Mouse (Mus musculus) liver, embryonic 13.5 days (tissue): ENCODE results near the gene Cisd3. TPM values are rescaled to one million over a fixed set of nuclear protein-coding genes. Genes with fewer than 3 reads are reported as not detected.
"Not testable (repeated sequence)": the region's sequence is repeated elsewhere in the genome, so short reads cannot be mapped to it uniquely, and the experiment has no call there.

Experiments used
- ATAC-seq: fragments of 200-750 bp; cut with Nextera tagmentation; 2 replicates; pipeline ENCODE4 v1.8.0; 2017; ENCODE audit warnings: low read depth, mild to moderate bottlenecking, moderate number of reproducible peaks, moderate library complexity
- DNase-seq: peaks from one replicate; pipeline ENCODE4 v3.0.0; 2022
- H3K27ac ChIP-seq: fragments of 300-500 bp; sonication (generic); 2 replicates; pipeline ENCODE4 v1.5.1; 2015; ENCODE audit warnings: moderate library complexity, mild to moderate bottlenecking, inconsistent platforms
- H3K27me3 ChIP-seq: fragments of 300-500 bp; sonication (generic); 2 replicates; pipeline ENCODE4 v1.6.1; 2015; ENCODE audit warnings: mild to moderate bottlenecking, inconsistent platforms
- H3K36me3 ChIP-seq: fragments of 300-500 bp; sonication (generic); 2 replicates; pipeline ENCODE4 v1.6.1; 2015; ENCODE audit warnings: mild to moderate bottlenecking, inconsistent platforms
- H3K4me1 ChIP-seq: fragments of 300-500 bp; sonication (generic); replicated peaks from 2 replicates; pipeline ENCODE4 v1.6.1; 2015; ENCODE audit warnings: inconsistent platforms
- H3K4me2 ChIP-seq: fragments of 300-500 bp; sonication (generic); 2 replicates; pipeline ENCODE4 v1.6.1; 2015; ENCODE audit warnings: inconsistent platforms, mild to moderate bottlenecking, moderate library complexity
- H3K4me3 ChIP-seq: fragments of 300-500 bp; sonication (generic); replicated peaks from 2 replicates; pipeline ENCODE4 v1.5.1; 2015; ENCODE audit warnings: mild to moderate bottlenecking, inconsistent platforms
- H3K9ac ChIP-seq: fragments of 300-500 bp; sonication (generic); 2 replicates; pipeline ENCODE4 v1.6.1; 2015; ENCODE audit warnings: mild to moderate bottlenecking, inconsistent platforms
- H3K9me3 ChIP-seq: fragments of 300-500 bp; sonication (generic); replicated peaks from 2 replicates; pipeline ENCODE4 v1.6.1; 2016; ENCODE audit warnings: inconsistent platforms
- WGBS: fragments of 180-500 bp; shearing (Covaris S2); methylation state at CpG from one replicate; pipeline ENCODE4 v1.1.7; 2015; ENCODE audit not compliant: insufficient replicate concordance; 5-methylcytosine and 5-hydroxymethylcytosine counted together
- polyA plus RNA-seq: library from polyadenylated mRNA; unstranded; fragments of >200 nt; fragmentation: Nextera tagmentation; extraction: Ambion mirVana; gene quantifications from 2 replicates; pipeline ENCODE4 v1.2.1, GENCODE M21; 2015

The Cisd3 gene
- polyA plus RNA-seq, 1 experiment from 2014 or later: 13.3 TPM

DNA sequence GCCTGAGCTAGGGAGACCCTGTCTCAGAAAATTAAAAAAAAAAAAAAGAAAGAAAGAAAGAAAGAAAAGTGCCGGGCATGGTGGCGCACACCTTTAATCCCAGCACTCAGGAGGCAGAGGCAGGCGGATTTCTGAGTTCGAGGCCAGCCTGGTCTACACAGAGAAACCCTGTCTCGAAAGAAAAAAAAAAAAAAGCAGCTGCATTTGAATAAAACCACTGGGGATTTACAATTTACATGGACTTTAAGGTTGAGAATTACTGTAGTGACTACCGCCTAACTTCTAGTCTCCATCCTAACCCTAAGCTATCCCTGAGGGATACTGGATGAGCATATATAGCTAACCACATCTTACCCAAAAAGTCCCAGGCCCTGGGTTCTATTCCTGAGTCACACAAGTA is 27.7 kb upstream of the Cisd3 start:
- Histone ChIP-seq H3K4me1 (peaks cover 40% of the 10 kb centered on the region), H3K27me3 (peaks cover 50% of the 10 kb centered on the region)
- H3K27ac ChIP-seq, H3K36me3 ChIP-seq, H3K4me3 ChIP-seq, ATAC-seq, H3K9me3 ChIP-seq, H3K9ac ChIP-seq, H3K4me2 ChIP-seq, DNase-seq: not testable (repeated sequence)
- WGBS: 67% methylated on average over 6 of the region's 6 CpGs

DNA sequence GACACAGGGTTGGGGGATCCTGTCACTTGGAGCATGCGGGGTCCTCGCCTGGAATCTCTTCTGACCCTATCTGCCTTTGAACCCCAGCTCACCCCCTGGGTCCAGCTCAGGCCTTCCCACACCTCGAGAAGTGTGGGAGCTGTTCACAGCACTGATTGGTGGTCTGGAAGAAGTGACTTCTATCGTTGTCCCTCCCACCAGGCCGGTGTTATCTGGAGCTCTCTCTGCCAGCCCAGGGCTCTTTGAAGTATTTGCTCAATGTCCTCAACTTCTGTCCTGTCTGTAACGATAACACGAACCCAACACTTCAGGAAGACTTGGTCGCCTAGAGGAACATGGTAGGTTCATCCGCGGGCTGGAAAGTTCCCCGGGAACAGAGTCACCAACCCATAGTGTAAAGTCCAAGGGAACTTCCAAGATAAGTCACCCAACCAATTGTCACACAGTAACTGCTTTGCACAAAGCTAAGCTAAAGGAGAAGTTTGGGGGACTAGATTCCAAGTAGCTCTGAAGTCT is 26.8 kb upstream of the Cisd3 start:
- no peaks in the 10 kb centered on the region for H3K9me3 ChIP-seq
- H3K4me1 ChIP-seq: peaks cover 44% of the 10 kb centered on the region
- H3K36me3 ChIP-seq: no peaks in the 10 kb centered on the region
- peak overlapping the region; percentile 69 for H3K4me3 ChIP-seq
- no peak for ATAC-seq
- H3K9ac ChIP-seq: no peak overlapping the region
- H3K4me2 ChIP-seq: peak overlapping the region; percentile 80
- no peak for DNase-seq
- no peak overlapping the region; the same call in 1 of the 2 replicates for H3K27ac ChIP-seq
- H3K27me3 ChIP-seq: peaks cover 58% of the 10 kb centered on the region
- 34% methylated on average over 11 of the region's 11 CpGs for WGBS

- no peaks in the 10 kb centered on the region for H3K9me3 ChIP-seq
- no peaks in the 10 kb centered on the region for H3K36me3 ChIP-seq
- ATAC-seq: no peak
- peak overlapping the region; percentile 80 for H3K4me2 ChIP-seq
- 3% methylated on average over 13 of the region's 13 CpGs for WGBS
- peak overlapping the region; percentile 74 for H3K9ac ChIP-seq
- no peak for DNase-seq
- H3K27me3 ChIP-seq: peaks cover 64% of the 10 kb centered on the region
- peaks cover 49% of the 10 kb centered on the region for H3K4me1 ChIP-seq
- H3K4me3 ChIP-seq: peak overlapping the region; percentile 69
- peak overlapping the region; percentile 48 for H3K27ac ChIP-seq
Measured at GRCm38 (mm10) chr11:97659267-97659989, 26.2 kb upstream of the Cisd3 start.

- Histone ChIP-seq H3K36me3 (no peaks in the 10 kb centered on the region), H3K4me1 (peaks cover 53% of the 10 kb centered on the region), H3K4me2 (peak overlapping the region; percentile 80), H3K9ac (peak overlapping the region; percentile 74), H3K27me3 (peaks cover 72% of the 10 kb centered on the region), H3K4me3 (peak overlapping the region; percentile 69), H3K9me3 (no peaks in the 10 kb centered on the region), H3K27ac (peak overlapping the region; percentile 48)
- peak; percentile 82 for ATAC-seq
- 0% methylated on average over 78 of the region's 78 CpGs for WGBS
- DNase-seq: peak; percentile 33
Measured at GRCm38 (mm10) chr11:97659990-97660714, 25.5 kb upstream of the Cisd3 start.

- H3K9ac ChIP-seq: 0 out of 2 replicates have a peak overlapping the region, but pooled peaks have one; percentile 39
- ATAC-seq (no peak), DNase-seq (no peak)
- H3K4me2 ChIP-seq: peak overlapping the region; percentile 80
- peaks cover 53% of the 10 kb centered on the region for H3K4me1 ChIP-seq
- peaks cover 80% of the 10 kb centered on the region for H3K27me3 ChIP-seq
- H3K4me3 ChIP-seq: peak overlapping the region; percentile 69
- H3K9me3 ChIP-seq: no peaks in the 10 kb centered on the region
- no peak overlapping the region for H3K27ac ChIP-seq
- 3% methylated on average over 27 of the region's 27 CpGs for WGBS
- H3K36me3 ChIP-seq: peaks cover 4% of the 10 kb centered on the region; the same call in 1 of the 2 replicates
Measured at GRCm38 (mm10) chr11:97660734-97661647, 24.6 kb upstream of the Cisd3 start.

DNA sequence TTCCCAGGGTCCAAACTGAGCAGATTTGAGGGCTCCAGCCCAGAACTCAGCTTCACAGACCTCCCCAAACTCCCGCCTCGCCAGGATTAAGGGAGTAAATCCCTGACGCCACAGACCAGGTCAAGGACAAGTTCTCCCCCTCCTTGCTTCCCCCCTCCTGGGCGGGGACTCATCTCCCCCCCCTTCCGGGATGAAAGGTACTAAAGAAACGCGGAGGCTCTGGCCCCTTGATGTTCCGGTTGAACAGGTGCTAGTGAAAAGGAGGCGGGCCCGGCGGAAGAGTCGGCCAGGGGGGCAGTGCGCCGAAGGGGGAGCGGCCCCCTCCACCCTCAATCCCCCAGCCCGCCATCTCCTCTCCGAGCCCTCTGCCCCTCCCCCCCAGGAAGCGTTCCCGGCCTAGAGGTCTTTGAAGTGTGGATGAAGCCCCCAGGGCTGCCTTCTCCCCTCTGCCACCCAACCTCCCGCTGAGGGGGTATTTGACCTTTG is 23.9 kb upstream of the Cisd3 start:
- peaks cover 53% of the 10 kb centered on the region for H3K4me1 ChIP-seq
- DNase-seq: no peak
- H3K27ac ChIP-seq: no peak overlapping the region
- 4% methylated on average over 20 of the region's 20 CpGs for WGBS
- ATAC-seq: no peak
- peaks cover 83% of the 10 kb centered on the region for H3K27me3 ChIP-seq
- peak overlapping the region; percentile 65 for H3K4me3 ChIP-seq
- H3K9me3 ChIP-seq: no peaks in the 10 kb centered on the region
- peak overlapping the region; percentile 80 for H3K4me2 ChIP-seq
- no peak overlapping the region for H3K9ac ChIP-seq
- peaks cover 4% of the 10 kb centered on the region; the same call in 1 of the 2 replicates for H3K36me3 ChIP-seq

DNA sequence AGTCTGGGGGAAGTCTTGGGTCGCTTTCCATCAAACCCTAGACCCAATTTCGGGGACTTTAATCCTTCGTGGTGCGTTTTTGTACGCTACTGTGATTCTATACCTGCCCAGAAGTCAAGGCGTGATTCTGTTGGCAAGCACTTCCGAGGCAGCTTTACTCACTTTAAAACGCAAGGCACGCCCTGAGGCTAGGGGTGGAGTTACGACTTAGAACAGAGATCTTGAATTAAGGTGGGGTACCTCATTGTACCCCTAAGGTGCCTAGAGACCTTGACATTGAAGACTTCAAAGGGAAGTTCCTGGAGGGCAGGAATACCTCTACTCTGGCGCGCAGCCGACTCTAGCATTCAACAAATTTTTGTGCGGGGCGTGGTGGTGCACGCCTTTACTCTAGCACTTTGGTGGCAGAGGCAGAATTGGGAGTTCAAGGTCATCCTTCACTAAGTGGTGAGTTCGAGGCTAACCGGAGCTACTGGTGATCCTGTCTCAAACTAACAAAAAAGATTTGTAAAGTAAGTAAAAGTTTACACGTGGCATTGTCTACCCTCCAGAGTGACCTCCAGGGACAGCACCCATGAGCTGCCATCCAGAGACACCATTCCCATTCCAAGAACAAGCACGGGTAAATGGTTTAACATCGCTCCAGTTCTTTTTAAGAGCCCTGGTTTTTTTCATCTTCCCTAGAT is 23.3 kb upstream of the Cisd3 start:
- H3K4me2 ChIP-seq: peak overlapping the region; percentile 80
- peaks cover 87% of the 10 kb centered on the region for H3K27me3 ChIP-seq
- peak overlapping the region; percentile 65 for H3K4me3 ChIP-seq
- no peak overlapping the region for H3K9ac ChIP-seq
- no peak for DNase-seq
- no peak for ATAC-seq
- peaks cover 4% of the 10 kb centered on the region; the same call in 1 of the 2 replicates for H3K36me3 ChIP-seq
- H3K9me3 ChIP-seq: no peaks in the 10 kb centered on the region
- no peak overlapping the region for H3K27ac ChIP-seq
- peaks cover 53% of the 10 kb centered on the region for H3K4me1 ChIP-seq
- 2% methylated on average over 21 of the region's 21 CpGs for WGBS

DNA sequence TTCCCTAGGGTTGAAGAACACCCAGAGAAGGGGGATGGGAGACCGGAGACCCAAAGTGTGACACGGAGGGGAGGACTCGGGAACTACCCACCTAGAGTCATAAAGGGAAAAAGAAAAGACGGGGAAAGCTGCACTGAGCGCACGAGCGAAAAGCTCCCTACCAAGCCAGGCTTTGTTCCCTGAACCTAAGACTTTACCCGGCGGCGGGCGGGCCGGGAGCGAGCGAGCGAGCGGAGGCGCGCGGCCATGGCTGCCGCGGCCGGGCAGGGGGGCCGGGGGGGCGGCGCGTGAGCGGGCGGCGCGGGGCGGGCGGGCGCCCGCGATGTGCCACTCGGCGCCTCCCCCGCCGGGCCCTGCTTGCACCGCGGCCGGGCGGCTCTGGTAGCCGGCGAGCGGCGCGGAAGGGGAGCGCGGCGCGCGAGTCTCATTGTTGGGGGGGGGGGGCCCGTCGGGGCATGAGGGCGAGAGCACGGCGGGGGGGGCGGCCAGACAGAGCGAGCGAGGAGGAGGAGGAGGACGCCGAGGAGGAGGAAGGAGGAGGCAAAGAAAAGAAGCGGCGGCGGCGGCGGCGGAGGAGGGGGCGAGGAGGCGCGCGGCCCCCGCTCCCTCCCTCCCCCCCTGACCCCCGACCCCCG is 22.6 kb upstream of the Cisd3 start, which contains the start of gene Mllt6:
Gene Mllt6 (plus strand): TSS at position 522 of the 635 bp plus-strand sequence.
- H3K4me1 ChIP-seq: peaks cover 53% of the 10 kb centered on the region
- H3K27me3 ChIP-seq: peaks cover 88% of the 10 kb centered on the region
- no peak within 1 kb of the TSS for H3K27ac ChIP-seq
- peak within 1 kb of the TSS; percentile 80 for H3K4me2 ChIP-seq
- H3K36me3 ChIP-seq: peaks cover 4% of the 10 kb centered on the region; the same call in 1 of the 2 replicates
- no peaks in the 10 kb centered on the region for H3K9me3 ChIP-seq
- ATAC-seq (0 out of 2 replicates have a peak, but pooled peaks have one; percentile 19), DNase-seq (no peak)
- peak within 1 kb of the TSS; percentile 65 for H3K4me3 ChIP-seq
- WGBS: under 1% methylated on average over 26 of the region's 76 CpGs
- peak within 1 kb of the TSS; percentile 65 for H3K9ac ChIP-seq

DNA sequence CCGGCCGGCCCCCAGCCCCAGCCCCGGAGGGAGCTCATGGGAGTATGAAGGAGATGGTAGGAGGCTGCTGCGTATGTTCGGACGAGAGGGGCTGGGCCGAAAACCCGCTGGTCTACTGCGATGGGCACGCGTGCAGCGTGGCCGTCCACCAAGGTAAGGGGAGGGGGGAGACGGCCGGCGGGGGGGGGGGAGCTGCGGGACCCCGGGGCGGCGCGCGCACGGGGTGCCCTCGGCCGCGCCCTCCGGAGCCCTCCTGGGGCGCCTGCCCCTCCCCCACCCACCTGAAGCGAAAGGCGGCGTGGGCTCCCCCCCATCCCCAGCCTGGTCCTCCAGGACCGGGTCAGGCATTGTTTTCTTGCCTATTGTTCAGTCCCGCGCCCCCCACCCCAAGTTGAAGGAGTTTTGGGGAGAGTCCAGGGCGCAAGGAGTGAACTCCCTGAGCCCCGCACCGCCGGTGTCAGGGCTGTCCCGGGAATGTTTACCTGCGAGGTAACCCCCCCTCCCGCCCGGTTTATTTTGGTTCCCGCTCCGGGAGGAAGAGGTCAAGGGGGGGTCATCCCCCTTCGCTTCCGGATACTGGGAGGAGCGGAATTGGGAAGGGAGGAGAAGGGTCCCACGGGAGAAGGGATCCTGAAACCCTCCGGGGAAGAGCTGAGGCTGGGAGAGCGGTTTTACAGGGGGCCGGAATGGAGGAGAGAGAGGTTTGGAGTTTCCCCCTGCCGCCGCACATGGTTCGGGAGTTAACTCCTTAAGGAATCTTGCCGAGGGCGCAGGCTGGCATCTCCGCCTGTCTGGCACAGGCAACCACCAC is 21.9 kb upstream of the Cisd3 start:
- no peak for ATAC-seq
- Histone ChIP-seq H3K27ac (no peak overlapping the region), H3K9me3 (no peaks in the 10 kb centered on the region), H3K4me1 (peaks cover 51% of the 10 kb centered on the region), H3K27me3 (peaks cover 86% of the 10 kb centered on the region), H3K4me3 (peak overlapping the region; percentile 65), H3K36me3 (peaks cover 4% of the 10 kb centered on the region; the same call in 1 of the 2 replicates), H3K9ac (peak overlapping the region; percentile 65), H3K4me2 (peak overlapping the region; percentile 80)
- WGBS: 2% methylated on average over 32 of the region's 57 CpGs
- DNase-seq: no peak
